Mouse (Mus musculus) kidney, postnatal 10 days (tissue): ENCODE data around the gene Tmem140.
A peak's percentile ranks its signal among the peaks of the same experiment; 100 is the strongest.

ENCODE experiments used
- DNase-seq: peaks from one replicate; pipeline ENCODE4 v3.0.0; 2021; ENCODE audit warnings: mixed read lengths

The Tmem140 gene

DNA sequence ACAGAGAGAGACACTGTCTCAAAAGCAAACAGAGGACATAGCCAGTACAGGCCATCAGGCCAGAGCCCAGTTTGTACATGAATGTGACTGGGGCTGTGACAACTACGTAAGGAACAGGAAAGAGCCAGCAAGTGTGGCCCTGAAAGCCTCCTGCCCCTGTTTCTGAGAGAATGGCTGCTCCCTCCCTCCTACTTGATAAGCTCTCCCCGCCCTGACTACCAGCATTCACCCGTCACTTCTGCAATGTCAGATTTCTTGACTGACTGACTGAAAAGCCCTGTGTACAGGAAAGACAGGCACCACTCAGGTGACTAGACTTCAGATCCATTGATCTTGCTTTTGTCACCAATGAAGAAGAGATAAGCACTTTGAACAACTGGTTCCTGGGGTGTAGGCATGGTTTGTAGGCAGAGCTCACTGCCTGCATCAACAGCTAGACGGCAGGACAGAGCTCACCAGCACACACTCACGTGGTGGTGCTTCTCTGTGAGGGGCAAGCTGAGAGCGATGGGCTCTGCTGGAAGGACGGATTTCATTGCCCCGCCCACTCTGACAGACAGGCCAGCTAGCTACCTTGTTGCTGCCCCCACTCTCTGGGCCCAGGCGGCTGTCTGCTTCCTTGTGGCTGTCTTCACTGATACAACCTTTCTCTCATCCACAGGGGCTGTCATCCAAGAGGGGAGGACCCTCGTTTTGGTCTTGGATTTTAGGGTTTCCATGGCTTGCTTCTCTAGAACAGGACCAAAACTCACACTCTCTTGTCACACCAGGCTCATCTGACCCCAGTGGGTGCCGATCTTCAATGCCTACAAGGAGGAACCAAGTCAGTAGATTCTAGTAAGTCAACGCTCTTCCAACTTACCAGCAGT, 13.3 kb downstream of the Tmem140 start:
- no peak for DNase-seq

DNA sequence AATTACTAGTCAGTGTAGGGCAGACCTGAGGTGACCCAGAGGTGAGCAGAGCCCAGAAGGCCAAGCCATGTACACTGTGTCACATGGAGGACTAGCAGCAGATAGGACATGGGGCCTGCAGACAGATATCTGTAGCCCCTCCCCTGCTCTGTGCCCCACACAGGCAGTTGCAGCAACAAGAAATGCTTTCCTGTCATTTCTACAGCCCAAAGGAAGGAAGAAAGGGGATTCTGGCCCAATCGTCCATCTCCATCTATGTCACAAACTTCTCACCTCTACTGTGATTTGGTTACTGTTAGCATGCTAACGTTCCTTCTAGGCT, 13.8 kb downstream of the Tmem140 start:
- no peak for DNase-seq

GRCm38 (mm10) chr6:34877509-34878321, 14.8 kb downstream of the Tmem140 start, which contains the start of gene Cyren:
TSS of gene Cyren (minus strand) at chr6:34878060.
- peak; percentile 97 for DNase-seq

- no peak for DNase-seq
Measured at GRCm38 (mm10) chr6:34879101-34879740, 16.3 kb downstream of the Tmem140 start.

DNA sequence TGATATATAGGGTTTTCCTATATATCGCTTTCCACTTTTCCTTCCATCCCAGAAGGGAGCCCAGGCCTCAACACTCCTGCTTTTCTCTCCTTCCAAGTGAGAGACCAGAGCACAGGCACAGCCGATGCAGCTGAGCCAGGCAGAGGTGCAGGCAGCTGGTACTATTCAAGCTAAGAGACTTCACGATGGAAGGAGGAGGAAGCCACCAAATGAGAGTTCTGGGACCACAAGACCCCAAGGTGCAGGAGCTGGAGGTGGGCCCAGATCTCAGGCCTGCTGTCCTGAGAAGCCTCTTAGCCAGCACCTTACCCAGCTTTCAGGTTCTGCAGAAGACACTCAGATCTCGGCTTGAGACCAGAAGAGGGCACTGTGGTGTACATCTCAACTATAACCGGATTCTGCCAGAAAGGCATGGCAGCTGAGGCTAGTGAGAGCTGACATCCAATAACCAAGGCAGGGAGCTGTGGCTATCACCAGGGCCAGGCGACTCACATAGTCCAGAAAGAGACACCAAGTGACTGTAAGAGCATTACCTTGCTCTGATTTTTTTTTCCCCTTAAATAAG, 17.0 kb downstream of the Tmem140 start:
- peak; percentile 71 for DNase-seq

GRCm38 (mm10) chr6:34884724-34885123, 21.8 kb downstream of the Tmem140 start:
- DNase-seq, result no peak

DNA sequence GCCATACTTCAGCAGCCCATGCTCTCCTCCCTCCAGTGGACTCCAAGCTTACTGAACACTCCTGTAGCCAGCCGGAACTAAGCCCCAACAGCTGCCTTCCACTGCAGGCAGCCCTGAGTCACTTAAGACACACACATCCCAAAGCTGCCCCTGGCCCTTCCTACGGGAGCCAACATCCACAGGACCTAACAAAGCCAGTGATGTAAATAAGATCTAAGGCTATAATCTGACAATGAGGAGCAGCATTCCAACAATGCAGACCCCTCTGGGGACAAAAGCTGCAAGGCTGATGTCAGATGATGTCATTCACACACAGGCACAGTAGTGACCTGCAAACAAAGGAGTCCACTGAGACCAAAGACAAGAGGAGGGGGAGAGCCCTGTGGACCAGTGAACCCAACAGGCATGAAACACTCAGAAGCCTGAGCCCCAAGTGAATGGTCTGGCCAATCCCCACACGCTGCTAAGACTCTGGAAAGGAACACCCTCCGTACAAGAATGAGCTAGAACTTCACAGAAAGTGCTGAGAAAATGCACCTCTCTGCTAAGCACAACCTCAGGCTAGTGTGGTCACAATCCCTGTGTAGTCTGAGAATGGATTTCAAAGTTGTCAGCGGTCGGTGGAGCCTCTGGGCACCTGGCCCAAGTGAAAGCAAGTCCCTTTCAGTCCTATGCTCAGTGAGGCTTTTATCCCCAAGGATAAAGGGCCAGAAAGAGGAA, 24.3 kb downstream of the Tmem140 start:
- no peak for DNase-seq

- DNase-seq, result no peak
Measured at GRCm38 (mm10) chr6:34889185-34889584, 26.2 kb downstream of the Tmem140 start.

DNA sequence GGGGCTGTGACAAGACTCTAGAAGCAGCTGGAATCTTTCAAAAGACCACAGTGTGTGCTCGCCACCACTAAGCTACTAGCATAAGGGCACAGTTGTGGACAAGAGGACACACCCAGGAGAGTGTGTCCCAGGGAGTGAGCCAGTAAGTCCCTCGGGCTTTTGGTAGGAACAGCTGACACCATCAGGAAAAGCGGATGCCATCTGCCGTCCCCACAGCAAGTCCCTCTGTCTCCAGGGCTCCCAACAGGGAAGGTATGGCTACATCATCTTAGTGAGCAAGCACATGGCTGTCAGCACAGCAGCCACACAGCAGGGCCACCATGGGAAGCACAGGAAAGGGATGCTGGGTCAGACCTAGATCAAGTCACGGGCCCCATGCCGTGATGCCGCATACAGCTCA, 32.6 kb downstream of the Tmem140 start:
- no peak for DNase-seq

GRCm38 (mm10) chr6:34896168-34896780, 33.3 kb downstream of the Tmem140 start:
- no peak for DNase-seq

- peak; percentile 59 for DNase-seq
Measured at GRCm38 (mm10) chr6:34899127-34899526, 36.2 kb downstream of the Tmem140 start.

DNA sequence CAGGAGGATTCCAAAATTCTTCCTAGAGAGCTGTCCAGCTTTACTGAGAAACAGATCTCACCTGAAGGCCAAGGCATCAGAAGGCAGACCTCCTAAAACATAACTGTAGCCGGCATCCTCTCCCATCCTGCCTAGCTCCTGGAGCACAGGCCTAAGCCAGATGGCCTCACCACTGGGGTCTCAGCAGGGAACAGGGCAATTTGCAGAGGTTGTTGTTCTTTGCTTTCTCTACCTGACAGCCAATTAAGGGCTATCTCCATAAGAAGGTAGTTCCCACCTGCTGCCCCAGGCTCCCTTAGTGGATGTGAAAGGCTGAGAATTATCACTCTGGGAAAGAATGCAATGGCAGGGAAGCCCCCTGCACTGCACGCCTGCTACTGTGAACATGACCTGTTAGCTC, 38.0 kb downstream of the Tmem140 start:
- no peak for DNase-seq

DNA sequence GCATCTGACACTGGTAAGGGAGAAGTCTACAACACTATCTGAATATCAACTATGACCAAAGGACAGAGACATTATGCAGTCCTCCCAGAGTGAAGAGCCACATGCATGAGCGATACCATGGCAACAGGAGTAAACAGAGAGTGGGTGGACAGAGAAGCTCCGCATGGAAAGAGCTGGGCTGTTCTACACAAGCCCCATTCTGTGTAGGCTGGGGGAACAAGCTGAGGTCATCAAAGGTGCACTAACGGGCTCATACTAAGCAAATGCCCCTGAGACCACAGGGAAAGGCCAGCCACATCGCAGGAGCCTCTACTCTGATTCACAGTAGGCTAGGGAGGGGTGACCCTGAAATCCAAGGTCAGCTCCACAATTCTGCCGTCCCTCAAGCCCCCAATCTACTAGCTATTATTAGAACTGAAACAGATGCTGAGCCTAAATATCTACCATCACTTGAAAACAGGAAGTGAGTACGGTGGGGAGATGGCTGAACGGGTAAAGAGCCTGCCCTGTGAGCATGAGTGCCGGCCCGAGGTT, 39.0 kb downstream of the Tmem140 start:
- no peak for DNase-seq

DNA sequence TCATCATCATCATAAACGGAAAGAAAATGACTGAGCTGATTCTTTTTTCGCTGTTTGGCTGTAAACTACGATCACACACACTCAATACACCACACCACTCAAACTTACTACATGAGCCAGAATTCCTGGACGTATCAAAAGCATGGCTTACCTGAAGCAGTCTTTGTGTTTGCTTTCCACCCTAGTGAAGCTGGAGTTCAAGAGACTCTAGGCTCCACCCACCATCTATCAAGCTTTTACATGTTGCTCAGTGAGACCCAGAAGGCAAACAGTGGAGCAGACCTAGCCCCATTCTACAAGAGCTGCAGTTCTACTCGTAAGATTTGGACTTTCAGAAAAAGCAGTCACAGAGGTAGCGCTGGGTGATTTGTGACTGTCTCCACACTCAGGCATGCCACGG, 39.6 kb downstream of the Tmem140 start:
- no peak for DNase-seq

DNA sequence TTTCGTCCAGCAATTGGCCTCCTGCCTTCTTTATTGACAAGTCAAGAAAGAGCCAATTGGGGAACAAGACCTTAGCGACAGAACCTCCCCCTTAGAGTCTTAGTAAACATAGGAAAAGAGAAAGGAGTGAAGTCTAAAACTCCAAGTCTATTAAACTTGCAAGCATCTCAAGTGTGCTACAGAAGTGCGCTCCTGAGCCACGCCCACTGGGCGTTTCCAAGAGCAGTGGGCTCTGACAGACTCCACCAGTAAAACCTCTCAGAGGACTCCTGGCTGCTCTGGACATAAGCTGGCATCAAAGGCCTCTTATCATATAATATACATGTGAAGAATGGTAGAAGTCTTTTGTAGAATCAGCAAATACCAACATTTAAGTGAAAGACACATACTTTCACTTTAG, 40.5 kb downstream of the Tmem140 start:
- DNase-seq, result no peak

DNA sequence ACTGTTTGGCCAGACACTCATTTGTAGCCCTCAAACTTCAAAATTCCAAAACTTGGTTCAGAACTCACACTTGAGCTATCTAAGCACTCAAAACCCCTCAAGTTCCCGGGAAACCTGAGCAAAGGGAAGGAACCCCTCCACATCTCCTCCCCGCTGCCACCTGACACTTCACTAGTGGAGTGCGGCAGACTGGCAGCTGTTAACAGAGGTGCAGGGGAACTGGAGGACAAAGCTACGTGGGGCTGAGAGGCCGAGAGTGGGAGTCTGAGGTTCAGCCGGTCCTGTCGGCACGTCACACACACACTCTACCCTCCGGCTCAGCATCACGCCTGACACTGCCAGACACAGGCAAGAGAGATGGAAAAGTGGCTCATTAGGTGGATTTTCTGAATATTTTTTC, 40.9 kb downstream of the Tmem140 start:
- DNase-seq, result no peak

DNA sequence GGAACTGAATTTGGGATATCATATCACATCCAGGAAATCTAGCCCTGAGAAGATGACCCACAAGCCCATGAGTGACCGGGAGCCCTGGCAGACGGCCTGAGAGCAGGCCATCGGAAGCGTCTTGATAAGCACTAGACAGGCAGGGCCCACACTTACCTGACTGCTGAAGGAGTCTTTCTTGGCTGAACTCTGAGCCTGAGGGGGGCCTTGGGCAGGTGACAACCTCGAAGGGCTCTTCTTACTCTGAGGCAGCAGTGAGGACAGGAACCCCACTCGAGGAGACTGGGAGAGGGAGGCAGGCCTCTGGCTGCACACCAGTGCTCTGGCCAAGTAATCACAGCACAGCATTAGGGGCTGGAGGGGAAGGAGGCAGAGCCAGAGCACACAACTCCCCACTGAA, 41.4 kb downstream of the Tmem140 start:
- no peak for DNase-seq

DNA sequence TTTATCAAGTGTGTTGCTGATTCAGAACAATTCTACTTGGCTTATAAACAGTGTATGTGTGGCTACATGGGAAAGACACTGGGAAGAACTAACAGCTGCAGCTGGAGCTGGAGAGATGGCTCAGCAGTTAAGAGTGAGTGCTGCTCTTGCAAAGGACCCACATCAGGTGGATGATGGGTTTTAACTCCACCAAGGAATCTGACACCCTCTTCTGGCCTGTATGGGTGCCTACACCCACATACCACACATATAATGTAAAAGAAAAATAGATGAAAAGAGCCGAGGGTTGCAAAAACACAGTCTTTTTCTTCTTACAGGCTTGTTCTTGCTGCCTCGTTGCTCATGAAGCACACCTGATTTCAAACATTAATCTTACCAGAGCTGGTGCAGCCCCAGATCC, 43.2 kb downstream of the Tmem140 start:
- no peak for DNase-seq

- peak; percentile 54 for DNase-seq
Measured at GRCm38 (mm10) chr6:34906661-34907060, 43.7 kb downstream of the Tmem140 start.

- DNase-seq, result no peak
Measured at GRCm38 (mm10) chr6:34907121-34907614, 44.2 kb downstream of the Tmem140 start.

DNA sequence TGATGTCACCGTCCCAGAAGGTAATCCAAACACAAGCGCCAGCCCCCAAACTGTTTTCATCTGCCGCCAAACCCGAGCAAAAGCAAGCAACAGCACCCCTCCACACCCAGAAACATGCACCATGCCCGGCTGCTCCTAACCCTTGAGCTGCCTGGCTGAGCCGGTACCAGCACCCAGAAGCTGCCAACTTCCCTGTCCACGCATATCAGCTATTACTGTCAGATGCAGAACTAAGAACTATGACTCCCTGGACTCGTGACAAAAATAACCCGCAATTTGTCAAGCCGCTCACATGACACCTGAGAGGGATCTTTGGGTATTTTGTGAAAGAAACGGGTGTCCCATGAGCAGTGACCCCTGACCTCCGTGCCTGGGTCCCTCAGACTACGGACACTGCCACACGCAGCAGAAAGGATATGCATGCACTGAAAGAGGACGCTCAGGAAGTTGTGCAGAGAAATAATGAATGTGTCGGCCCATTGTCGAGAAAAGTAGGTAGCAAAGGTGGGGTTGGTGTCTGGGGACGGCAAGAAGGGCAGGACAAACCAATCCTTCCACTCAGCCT, 44.8 kb downstream of the Tmem140 start:
- DNase-seq, result no peak
